Mouse (Mus musculus) adrenal gland, adult (tissue): ENCODE results near the gene Apoc1.

Experiments used
- DNase-seq, 2 experiments: peaks; one replicate each; pipeline ENCODE4 v3.0.0; 2022 to 2023; ENCODE audit warnings: low spot score in 1 of 2; ENCODE audit not compliant: inconsistent age in 2 of 2

The Apoc1 gene

GRCm38 (mm10) chr7:19651063-19651786 is 41.2 kb downstream of the Apoc1 start:
- no peak for DNase-seq

- no peak for DNase-seq
These were observed 51.2 kb downstream of the Apoc1 start for GRCm38 (mm10) chr7:19641223-19641622.
